Mouse (Mus musculus): Measurements from ENCODE around the gene Alg5.
A peak's percentile ranks its signal among the peaks of the same experiment; 100 is the strongest.
"Not testable (repeated sequence)": the region's sequence is repeated elsewhere in the genome, so short reads cannot be mapped to it uniquely, and the experiment has no call there.

Alg5 gene

DNA sequence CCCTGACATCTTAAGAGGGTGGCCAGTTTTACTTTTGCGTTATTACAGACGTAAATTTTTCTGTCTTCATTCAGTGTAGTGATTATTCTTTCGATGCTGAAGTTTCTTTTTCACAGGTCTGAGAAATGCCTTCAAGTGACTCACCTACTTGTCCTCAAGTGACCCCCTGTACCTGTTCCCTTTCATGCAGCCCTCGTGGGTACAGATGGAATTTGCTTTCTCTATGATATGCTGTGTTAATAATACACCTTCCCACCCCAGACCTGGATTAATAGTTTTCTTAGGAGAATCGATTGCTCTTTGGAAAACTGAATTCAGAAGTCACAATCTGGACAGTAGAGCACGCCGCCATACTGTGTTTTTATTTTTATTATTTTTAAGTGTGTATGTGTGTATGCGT, 2.0 kb downstream of the Alg5 start:
- no peak for DNase-seq (ENCODE audit: low read depth, low spot score)

GRCm38 (mm10) chr3:54741965-54742364, 6.6 kb downstream of the Alg5 start:
- no peak for DNase-seq (ENCODE audit: low read depth, low spot score)

- no peak for DNase-seq (ENCODE audit: low read depth, low spot score)
Observed at GRCm38 (mm10) chr3:54745799-54746198, 10.5 kb downstream of the Alg5 start.

DNA sequence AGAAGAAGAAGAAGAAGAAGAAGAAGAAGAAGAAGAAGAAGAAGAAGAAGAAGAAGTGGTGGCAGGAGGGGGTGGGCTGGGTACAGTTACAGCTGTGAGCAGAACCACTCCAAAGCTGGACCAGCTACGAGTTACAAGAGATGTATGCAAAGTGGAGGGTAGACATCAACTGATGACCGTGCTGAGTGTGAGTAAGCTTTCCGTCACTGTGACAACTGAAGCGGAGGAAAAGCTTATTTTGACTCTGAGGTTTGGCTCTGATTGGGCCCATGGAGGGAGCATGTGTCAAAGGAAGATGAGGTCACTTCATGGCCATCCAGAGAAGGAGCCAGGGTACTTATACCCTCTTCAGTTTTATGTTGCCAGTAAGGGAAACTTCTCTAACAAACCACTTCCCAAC, 18.1 kb downstream of the Alg5 start:
- no peak for DNase-seq (ENCODE audit: low read depth, low spot score)

DNA sequence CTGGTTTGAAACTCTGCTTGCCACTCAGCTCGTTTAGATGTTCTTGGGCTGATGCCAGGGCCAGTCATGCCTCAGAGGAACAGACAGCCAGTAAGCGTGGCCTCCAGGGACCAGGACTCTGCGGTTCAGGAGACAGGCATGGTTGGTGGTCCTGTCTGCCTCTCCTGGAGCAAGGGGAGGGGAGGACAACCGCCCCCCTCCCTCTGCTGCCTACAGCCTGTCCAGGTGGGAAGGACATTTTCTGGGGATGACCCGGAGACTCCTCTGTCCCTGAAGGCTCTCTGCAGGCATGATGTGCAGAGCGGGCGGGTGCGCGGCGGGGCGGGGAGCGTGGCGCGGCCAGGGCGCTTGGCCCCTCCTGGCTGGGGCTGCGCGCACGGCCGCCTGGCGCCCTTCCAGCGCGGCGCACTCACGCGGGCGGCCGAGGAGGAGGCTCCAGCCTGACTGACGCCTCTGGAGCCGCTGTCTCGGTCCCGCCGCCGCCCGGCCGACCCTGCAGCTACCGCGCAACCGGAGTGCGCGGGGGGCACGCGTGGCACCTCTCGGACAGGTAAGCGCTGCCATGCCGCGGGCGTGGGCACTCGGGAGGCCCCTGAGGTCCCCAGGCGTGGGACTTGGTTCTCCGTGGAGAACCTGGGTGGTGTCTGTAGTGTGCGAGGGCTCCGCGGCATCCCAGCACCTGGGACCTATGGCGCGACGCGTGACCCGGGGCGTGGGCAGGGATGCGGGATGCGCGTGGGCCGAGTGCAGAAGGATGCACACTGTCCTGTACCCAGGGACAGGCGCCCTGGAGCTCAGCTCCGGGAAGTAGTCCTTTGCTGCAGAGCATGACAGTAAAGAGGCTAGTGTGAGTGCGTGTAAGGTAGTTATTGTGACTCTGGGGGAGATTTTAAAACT, 20.1 kb downstream of the Alg5 start, which contains the start of gene Smad9:
Smad9 (plus strand) TSS at position 438 of the 897 bp plus-strand sequence.
- DNase-seq (ENCODE audit: low read depth, low spot score): no peak

DNA sequence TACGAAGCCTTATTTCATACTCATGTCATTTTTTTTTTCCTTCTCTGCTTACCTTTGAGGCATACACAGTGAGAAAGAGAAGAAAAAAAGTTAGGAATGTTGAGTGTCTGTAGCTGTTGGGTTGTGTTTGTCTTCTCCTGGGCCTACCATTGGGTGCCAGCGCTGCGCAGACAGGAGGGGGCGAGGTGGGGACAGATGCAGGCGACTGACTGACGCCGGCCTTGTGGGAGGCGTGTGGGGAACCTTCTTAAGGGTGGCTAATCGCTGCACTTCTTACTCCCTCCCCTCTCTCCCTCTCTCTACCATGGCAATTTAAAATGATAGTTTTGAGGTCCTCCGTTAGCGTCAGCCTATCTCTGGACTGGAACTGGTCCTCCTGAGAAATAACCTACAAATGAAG, 20.7 kb downstream of the Alg5 start:
- DNase-seq (ENCODE audit: low read depth, low spot score): peak; percentile 56

DNA sequence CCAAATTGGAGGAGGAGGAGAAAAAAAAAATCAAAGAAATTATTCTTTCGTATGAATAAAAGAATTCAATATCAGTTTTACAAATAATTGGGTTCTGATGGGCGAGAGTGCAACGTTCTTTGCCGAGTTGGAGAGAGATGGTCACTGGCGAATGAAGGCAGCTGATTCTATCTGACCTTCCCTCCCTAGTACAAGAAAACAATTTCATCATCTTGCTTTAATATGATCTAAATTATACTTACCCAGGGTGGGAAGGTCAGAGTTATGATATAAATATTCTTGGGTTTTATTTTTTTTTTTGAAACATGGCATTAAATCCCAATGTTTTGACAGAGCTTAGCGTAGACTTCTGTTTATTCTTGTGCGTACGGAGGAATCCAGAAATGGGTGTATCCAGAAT, 22.1 kb downstream of the Alg5 start:
- DNase-seq (ENCODE audit: low read depth, low spot score): no peak

DNA sequence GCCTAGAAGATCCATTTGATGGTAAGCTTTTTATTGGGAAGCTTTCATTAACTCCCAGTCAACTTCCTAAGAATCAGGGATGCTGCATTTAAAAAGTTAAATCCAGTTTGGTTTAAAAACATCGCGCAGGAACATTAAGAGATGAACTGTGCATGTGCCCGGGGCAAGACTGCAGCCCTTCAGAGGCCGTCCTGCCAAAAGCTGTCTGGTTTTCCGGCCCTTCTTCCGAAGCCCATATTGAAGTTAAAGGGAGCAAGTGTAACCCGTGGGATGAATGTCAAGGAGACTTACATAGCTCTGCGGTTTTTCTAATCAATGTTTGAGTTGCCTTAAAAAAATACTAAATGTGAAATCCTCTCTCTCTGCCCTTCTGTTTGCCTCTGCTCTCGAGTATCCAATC, 23.9 kb downstream of the Alg5 start:
- no peak for DNase-seq (ENCODE audit: low read depth, low spot score)

DNA sequence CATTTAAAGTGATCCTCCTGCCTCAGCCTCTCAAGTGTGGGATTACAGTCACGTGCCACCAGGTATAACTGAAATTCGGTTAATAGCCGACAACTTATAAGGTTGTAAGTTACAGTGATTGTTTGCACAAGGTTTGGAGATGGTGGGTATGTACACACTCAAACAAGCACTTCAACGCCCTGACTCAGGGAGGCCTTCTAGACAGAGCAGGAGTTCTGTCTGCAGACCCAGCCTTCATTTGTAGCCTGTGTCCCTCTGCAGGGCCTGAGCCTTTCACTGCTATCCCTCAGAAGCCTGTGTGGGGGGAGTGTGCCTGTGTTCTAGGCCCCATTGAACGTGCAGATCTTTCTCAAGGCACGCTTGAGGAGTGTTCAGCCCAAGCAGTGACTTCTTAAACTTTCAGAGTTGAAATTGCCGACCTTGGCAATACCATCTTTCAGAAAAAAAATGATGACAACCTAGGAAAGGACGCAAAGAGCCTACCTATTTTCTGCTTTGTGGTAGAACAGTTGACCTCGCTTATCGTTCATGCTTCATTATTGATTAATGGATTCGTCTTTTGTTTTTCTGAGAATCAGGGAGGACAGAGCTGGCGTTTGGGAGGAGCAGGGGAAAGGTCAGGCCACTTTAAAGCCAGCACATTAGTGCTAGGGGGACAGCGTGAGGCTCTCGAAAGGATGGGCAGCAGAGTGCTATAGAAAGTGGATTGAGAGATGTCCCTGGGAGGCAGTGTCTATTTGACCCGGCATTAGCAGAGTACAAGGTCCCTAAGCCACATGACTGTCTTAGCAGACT, 25.2 kb downstream of the Alg5 start:
- DNase-seq (ENCODE audit: low read depth, low spot score): no peak

GRCm38 (mm10) chr3:54761258-54761657, 25.9 kb downstream of the Alg5 start:
- no peak for DNase-seq (ENCODE audit: low read depth, low spot score)

DNA sequence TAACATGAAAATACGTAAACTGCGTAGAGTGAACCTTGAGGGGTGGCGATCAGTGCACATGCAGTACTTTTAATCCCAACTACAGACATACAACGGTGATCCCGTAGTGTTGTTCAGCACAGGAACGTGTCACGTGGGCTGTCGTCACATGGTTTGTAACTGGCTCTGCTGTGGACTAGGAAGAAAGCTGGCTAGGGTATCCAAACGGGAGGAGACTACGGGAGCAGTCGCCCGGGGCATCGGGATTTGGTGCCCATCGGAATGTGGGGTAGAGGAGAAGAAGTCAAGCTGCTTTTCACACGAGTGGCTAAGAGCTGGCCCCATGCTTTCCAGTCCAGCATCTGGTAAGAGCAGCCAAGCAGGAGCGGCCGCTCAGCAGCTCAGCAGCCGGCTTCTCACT, 29.1 kb downstream of the Alg5 start:
- peak; percentile 6 for DNase-seq (ENCODE audit: low read depth, low spot score)

DNA sequence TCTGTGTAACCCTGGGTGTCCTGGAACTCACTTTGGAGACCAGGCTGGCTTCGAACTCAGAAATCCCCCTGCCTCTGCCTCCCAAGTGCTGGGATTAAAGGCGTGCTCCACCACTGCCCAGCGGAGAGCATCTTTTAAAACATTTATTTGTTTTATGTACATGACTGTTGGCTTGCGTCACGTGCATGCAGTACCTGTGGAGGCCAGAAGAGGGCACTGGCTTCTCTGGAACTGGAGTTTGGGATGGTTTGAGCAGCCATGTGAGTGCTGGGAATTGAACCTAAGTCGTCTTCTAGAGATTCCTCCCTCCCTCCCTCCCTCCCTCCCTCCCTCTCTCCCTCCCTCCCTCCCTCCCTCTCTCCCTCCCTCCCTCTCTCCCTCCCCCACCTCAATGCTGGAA, 30.2 kb downstream of the Alg5 start:
- DNase-seq (ENCODE audit: low read depth, low spot score): not testable (repeated sequence)

DNA sequence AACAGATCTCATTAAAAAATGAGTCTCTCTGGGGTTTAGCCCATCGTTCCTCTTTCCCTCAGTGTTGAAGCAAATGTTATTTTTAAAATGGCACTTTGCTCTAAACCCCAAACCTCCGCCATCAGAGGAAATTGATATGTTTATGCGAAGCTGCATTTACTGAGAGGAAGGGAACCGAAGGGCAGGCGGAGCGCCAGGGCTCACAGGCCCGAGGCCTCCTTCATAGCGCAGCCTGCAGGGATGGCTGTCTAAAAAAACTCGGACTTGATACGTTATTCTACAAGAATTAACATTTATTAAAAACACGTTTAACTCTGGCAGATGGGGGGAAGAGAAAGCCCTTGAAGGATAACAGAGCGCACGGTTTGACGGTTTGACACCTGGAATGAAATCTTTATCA, 30.7 kb downstream of the Alg5 start:
- no peak for DNase-seq (ENCODE audit: low read depth, low spot score)

GRCm38 (mm10) chr3:54766811-54767210, 31.5 kb downstream of the Alg5 start:
- no peak for DNase-seq (ENCODE audit: low read depth, low spot score)

DNA sequence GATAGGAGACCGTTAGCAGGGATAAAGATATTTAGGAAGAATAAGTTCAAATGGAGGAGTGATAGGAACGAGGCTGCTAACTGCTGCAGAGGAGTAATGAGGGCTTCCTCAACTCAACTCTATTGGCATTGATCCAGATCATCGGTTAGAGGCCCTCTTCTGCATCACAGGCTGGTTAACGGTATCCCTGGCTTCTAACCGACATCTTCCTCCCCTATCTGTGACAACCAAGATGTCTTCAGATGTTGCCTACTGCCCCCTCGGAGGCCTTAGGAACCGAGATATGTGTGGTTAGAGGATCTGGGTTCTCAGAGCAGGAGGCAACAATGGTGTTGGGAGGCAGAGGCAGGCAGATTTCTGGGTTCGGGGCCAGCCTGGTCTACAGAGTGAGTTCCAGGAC, 33.3 kb downstream of the Alg5 start:
- DNase-seq (ENCODE audit: low read depth, low spot score): no peak

GRCm38 (mm10) chr3:54769349-54770275, 34.3 kb downstream of the Alg5 start:
- DNase-seq (ENCODE audit: low read depth, low spot score): no peak

- DNase-seq (ENCODE audit: low read depth, low spot score): no peak
Observed at GRCm38 (mm10) chr3:54773613-54774012, 38.3 kb downstream of the Alg5 start.

DNA sequence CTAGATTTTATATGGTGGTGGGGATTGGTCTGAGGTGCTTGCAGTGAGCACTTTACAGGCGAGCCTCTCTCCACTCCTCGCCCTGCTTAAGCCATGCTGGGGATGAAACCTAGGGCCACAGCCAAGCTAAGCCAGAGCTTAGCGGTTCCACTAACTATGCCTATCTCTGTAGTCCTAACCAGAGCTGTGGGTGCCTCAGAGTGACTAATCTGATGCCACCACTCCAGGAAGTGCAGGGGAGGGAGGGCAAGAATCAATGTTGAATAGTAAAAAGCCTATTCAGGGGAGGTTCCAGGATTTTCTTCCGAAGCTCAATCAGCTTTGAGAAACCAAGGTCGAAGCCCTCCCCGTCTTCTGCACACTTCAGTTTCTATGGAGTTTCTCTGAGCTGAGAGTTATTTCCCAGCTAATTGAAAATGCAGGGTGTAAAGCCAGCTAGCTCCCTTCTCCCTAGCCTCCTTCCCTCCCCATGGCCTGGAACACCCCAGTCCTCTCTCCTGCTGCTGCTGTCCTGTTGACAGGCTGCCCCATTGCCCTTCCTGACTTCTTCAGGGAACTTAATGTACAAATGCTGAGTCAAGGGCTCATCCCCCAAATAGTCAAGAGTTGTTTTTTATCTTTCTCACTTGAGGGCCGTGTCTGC, 40.8 kb downstream of the Alg5 start:
- DNase-seq (ENCODE audit: low read depth, low spot score): no peak

DNA sequence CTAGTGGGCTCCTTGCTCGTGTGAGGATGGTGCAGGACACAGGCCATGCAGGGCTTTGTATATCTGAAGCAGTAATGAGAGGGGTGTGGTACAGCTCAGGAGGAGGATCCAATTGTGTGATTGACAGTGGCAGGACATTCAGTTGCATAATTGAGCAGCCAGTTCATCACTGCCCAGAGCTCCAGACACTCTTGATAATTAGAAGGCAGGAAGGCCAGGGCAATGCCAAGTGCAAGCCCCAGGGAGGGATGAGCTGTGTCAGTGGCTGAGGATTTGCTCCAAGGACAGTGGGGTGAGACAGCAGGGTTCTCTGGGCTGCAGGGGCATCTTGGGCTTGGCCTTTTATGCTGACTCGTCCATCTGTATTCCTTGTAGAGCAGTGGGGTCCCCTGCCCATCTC, 55.3 kb downstream of the Alg5 start:
- DNase-seq (ENCODE audit: low read depth, low spot score): no peak

DNA sequence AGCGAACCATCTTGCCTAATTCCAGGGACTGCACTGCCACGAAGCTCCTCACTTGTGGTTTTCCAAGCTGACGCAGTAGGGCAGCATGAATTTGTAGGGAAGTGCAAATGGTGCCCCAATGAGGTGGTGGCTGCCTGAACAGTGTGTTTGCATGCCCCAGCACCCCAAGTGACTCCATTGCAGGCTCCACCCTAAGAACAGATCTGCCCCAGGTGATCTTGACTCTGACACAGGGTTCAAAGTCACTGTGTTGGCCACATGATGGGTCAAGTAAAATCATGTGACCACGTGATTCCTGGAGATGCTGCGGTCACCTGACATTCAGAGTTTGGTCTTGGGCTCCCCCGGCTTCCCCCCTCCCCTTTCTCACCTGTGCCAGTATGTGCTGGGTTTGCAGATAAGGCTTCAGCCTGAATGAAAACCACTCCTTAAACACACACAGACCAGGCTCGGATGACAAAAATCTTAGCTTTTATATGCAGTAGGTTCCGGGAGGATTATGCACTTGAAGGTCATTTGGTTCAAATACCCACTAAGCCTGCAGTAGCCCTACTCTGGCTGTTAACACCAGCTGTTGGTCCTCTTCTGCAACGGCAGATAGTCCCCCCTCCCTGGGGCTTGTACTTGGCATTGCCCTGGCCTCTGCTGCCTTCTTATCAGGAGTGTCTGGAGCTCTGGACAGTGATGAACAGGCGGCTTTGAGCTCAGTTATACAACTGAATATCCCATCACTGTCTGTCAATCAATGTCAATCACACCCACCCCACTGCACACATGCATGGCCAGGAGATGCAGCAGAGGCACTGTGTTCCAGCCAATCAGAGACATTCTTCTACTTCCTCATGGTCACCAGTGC, 56.7 kb downstream of the Alg5 start:
- DNase-seq (ENCODE audit: low read depth, low spot score): no peak
